Mouse (Mus musculus) small intestine, adult 2 months (tissue): ENCODE results near the gene Sh3bp1. TPM values are rescaled to one million over a fixed set of nuclear protein-coding genes. Genes with fewer than 3 reads are reported as not detected.

Source experiments
- H3K27ac ChIP-seq: fragments of 200-500 bp; 2 replicates; pipeline ENCODE4 v1.5.1; 2012; ENCODE audit warnings: low read depth, low read length, control low read depth, inconsistent platforms; ENCODE audit not compliant: insufficient read depth
- H3K27me3 ChIP-seq: fragments of 200-500 bp; 2 replicates; pipeline ENCODE4 v1.6.1; 2012; ENCODE audit warnings: mild to moderate bottlenecking, moderate library complexity, low read length, inconsistent platforms; ENCODE audit not compliant: control insufficient read depth, insufficient read depth
- H3K36me3 ChIP-seq: fragments of 200-500 bp; 2 replicates; pipeline ENCODE4 v1.6.1; 2012; ENCODE audit warnings: mild to moderate bottlenecking, low read length, control low read depth, inconsistent platforms; ENCODE audit not compliant: control insufficient read depth, insufficient read depth
- H3K4me1 ChIP-seq: fragments of 200-500 bp; 2 replicates; pipeline ENCODE4 v1.6.1; 2012; ENCODE audit warnings: low read length, inconsistent platforms, mixed read lengths; ENCODE audit not compliant: control insufficient read depth, insufficient read depth, insufficient read length
- H3K4me3 ChIP-seq: fragments of 200-500 bp; 2 replicates; pipeline ENCODE4 v1.5.1; 2012; ENCODE audit warnings: low read depth, mild to moderate bottlenecking, control low read depth, inconsistent platforms, low read length, moderate library complexity
- CTCF ChIP-seq: fragments of 200-500 bp; IDR thresholded peaks from 2 replicates; pipeline ENCODE4 v1.5.1; 2012; ENCODE audit warnings: low read depth, mild to moderate bottlenecking, control low read depth, inconsistent platforms, low read length, moderate library complexity, mixed read lengths; ENCODE audit not compliant: insufficient replicate concordance, insufficient read length; ENCODE audit errors: extremely low read depth
- POLR2A ChIP-seq: fragments of 200-500 bp; IDR thresholded peaks from 2 replicates; pipeline ENCODE4 v1.6.1; 2012; ENCODE audit warnings: low read depth, mild to moderate bottlenecking, control low read depth, inconsistent platforms, low read length, moderate library complexity
- WGBS: fragments of 180-500 bp; shearing (Covaris S2); methylation state at CpG from one replicate; pipeline ENCODE4 v1.1.7; 2018; 5-methylcytosine and 5-hydroxymethylcytosine counted together
- polyA plus RNA-seq: library from polyadenylated mRNA; depleted of rRNA; stranded (reverse); fragments of >200 nt; gene quantifications from 2 replicates; pipeline ENCODE4 v1.2.3, GENCODE M21; 2012; rRNA removed

The Sh3bp1 gene
- 41.3 and 48.8 TPM in 2 replicates for polyA plus RNA-seq

- Histone ChIP-seq H3K27ac (peak within 1 kb of the TSS; percentile 76), H3K36me3 (peaks cover 5% of the 10 kb centered on the region; the same call in 1 of the 2 replicates), H3K4me3 (peak within 1 kb of the TSS; percentile 79), H3K27me3 (no peaks in the 10 kb centered on the region), H3K4me1 (peaks cover 42% of the 10 kb centered on the region)
- 7% methylated on average over 47 of the region's 47 CpGs for WGBS
- TF ChIP-seq CTCF (no peak), POLR2A (no peak)
Measured at GRCm38 (mm10) chr15:78899740-78900584, at the start of gene Sh3bp1. Gene Sh3bp1 (plus strand): TSS chr15:78899768.

DNA sequence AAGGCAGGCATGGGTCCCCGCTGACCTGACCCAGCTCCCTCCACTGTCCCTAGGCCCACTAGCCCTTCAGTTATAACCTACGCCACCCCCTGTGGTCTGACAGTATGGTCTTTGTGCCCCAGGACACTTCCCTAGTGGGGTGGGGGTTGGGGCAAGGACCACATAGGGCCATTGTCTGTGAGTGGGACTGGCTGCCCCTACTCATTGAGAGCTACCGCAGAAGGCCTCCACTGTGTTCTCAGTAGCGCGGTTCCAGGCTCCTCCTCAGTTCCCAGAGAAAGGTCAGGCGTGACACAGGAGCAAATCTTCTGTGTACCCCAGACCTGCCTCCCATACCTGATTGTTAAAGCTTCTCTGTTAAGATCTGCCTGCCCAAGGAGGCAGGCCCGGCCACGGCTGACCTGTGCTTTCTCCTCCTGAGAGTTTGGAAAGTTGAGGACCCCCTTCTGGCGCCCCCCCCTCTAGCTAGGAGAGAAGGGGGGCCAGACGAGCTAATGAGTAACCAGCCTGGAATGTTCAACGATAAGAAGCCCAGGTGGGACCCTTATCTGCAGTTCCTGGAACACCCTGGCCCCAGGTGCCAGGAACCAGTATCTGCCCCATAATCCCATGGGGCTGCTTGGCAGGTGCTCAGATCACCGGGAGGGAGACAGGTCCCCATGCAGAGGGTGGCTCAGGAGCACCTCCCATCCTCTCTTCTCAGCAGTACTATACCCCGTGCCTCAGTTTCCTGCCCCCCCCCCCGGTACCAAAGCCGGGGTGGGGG lies 49.3 kb upstream of the Sh3bp1 start:
- peaks cover 26% of the 10 kb centered on the region for H3K4me1 ChIP-seq
- H3K4me3 ChIP-seq = no peak overlapping the region
- TF ChIP-seq CTCF = no peak
- no peak; the same call in 1 of the 2 replicates for TF ChIP-seq POLR2A
- H3K36me3 ChIP-seq = peaks cover 30% of the 10 kb centered on the region
- no peaks in the 10 kb centered on the region for H3K27me3 ChIP-seq
- H3K27ac ChIP-seq = peak overlapping the region; percentile 52
- WGBS = 18% methylated on average over 15 of the region's 15 CpGs

GRCm38 (mm10) chr15:78850944-78851343 lies 48.6 kb upstream of the Sh3bp1 start:
- Histone ChIP-seq H3K27ac (peak overlapping the region; percentile 52), H3K4me3 (no peak overlapping the region), H3K36me3 (peaks cover 30% of the 10 kb centered on the region), H3K4me1 (peaks cover 22% of the 10 kb centered on the region), H3K27me3 (no peaks in the 10 kb centered on the region)
- no peak for TF ChIP-seq CTCF
- TF ChIP-seq POLR2A = no peak
- 24% methylated on average over 6 of the region's 6 CpGs for WGBS

DNA sequence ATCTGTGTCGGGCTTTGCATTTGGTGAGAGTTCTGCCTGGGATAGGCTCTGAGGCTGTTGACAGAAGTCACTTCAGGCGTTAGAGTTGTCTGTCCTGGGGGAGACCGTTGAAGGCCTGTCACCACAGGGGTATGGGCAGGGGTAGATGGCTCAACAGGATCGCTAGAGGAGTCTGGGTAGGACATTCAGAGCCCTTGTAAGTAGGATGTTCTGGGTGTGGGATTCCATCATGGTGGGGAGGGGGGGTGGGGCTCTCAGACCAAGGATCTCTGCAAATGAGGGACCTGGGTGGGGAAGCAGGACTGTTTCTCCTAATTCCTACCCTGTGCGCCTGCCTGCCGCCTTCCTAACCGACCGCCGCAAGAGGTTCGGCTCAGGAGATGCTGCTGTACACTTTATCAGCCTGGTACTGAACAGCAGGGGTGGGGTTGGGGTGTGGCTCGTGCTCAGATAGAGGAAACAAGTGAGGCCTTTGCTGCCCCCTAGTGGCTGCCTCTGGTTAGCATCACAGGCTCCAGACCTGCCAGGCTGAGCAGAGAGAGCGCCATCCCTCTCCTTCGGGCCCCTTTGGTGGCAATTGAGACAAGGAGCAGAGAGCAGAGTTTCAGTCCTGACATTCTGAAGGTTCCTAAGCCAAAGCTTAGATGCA lies 47.9 kb upstream of the Sh3bp1 start:
- Histone ChIP-seq H3K4me1 (peaks cover 23% of the 10 kb centered on the region), H3K27ac (peak overlapping the region; percentile 64), H3K4me3 (peak overlapping the region; percentile 56), H3K36me3 (peaks cover 30% of the 10 kb centered on the region), H3K27me3 (no peaks in the 10 kb centered on the region)
- TF ChIP-seq POLR2A (no peak), CTCF (peak; percentile 91)
- WGBS = 5% methylated on average over 13 of the region's 13 CpGs

DNA sequence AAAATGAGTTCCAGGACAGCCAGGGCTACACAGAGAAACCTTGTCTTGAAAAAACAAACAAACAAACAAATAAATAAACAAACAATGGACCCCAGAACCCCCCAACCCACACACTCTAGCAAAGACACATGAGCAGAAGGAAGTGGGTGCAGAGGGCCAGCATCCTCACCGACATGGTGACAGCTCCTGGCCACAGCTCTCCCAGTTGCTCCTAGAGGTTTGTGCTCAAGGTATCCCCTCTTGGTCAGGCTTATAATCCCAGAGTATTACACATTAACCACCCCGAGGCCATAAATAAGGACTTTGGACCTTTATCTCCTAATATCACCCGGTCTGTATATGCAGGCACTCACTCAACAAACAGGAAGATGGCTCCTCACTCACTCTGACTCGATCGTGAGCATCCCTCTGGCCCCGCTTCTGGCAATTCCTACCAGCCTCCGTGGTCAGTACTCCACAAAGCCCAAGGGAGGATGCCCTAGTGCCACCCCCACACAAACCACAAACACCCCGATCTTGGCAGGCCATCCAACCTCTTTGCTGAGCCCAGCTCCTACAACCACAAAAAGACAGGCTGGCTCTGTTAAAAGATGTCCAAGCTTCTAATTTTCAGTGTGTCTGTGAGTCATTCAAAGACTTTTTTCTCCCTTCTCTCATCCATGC lies 44.1 kb upstream of the Sh3bp1 start, which contains the start of gene Lgals2:
Lgals2 (minus strand) TSS at position 227 of the 663 bp plus-strand sequence.
- WGBS = 14% methylated on average over 8 of the region's 8 CpGs
- peak within 1 kb of the TSS; percentile 88 for H3K27ac ChIP-seq
- H3K4me1 ChIP-seq = peaks cover 41% of the 10 kb centered on the region
- TF ChIP-seq CTCF (peak; percentile 3; the same call in 1 of the 2 replicates), POLR2A (peak; percentile 94; the same call in 1 of the 2 replicates)
- H3K27me3 ChIP-seq = no peaks in the 10 kb centered on the region
- H3K36me3 ChIP-seq = peaks cover 16% of the 10 kb centered on the region
- peak within 1 kb of the TSS; percentile 66 for H3K4me3 ChIP-seq

DNA sequence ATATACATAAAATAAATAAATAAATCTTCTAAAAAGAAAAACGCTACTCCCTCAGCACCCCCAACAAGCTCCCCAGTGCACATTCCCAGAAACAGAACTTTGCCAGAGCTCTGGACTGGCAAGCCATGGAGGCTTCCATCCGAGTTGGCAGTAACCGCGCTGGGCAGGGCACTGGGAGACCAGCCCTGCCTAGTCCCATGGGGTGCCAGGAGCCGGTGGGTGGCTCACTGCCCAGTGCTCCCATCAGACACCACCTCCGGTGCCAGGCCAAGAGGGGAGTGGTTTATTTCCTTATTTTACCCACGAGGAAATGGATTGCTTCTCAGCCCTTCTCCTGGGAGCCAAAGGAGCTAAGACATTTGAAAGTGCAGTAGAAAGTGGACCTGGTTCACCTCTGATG lies 42.6 kb upstream of the Sh3bp1 start:
- Histone ChIP-seq H3K4me3 (no peak overlapping the region), H3K4me1 (peaks cover 33% of the 10 kb centered on the region), H3K36me3 (peaks cover 3% of the 10 kb centered on the region; the same call in 1 of the 2 replicates), H3K27ac (peak overlapping the region; percentile 85), H3K27me3 (no peaks in the 10 kb centered on the region)
- TF ChIP-seq POLR2A (peak; percentile 20; the same call in 1 of the 2 replicates), CTCF (no peak)
- WGBS = 16% methylated on average over 7 of the region's 7 CpGs
